Mouse (Mus musculus) v-Abl transformed pro-B cells (cell line): ENCODE results near the gene Armc2.

Source experiments
- in situ Hi-C, 2 experiments: fragments of 400-800 bp; cut with MboI; formaldehyde crosslinking; loops; one replicate each; pipeline ENCODE4 v1.15.1; 2025; ENCODE audit not compliant: unreplicated experiment in 2 of 2

Gene Armc2

DNA sequence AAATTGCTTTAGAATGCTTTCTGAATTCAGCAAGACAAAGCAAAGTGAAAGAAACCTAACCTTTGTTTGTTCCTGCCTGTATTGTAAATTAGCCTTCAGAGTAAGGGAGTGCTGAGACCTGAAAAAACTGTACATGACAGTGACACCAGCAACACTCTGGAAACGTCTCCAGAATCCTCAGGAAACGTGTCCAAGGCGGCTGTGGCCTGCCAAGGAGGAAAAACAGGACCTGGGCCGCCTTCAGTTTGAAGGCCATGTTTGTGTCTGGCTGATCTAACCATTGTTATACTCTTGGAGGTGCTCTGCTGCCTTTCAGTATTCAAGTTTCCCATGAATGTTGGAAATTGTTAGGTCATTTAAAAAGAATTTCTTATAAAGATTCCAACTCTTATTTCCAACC is 138.0 kb downstream of the Armc2 start:
- in situ Hi-C loops: loop anchor here in 1 of 2 experiments (10.0 kb wide), 1 partner anchor 65 kb away; no protein-coding TSS in a partner anchor

DNA sequence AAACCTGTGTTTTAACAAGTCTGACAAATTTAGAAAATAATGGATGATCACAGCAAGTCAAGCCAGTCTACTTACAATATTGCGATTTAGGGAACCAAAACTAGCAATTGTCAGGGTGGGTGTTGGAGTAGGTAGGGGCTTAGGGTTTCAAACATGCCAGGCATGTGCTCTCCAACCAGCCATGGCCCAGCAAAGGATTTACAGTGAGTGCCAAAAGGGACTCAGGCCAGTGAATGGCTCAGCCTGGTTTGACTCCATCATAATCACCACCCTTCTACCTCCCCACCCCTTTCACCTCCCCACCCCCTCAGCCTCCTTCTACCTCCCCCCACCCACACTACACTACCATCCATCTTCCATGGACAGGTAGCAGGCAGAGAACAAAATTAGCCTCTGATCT is 138.6 kb downstream of the Armc2 start:
- in situ Hi-C loops: loop anchor here in 1 of 2 experiments (10.0 kb wide), 1 partner anchor 65 kb away; no protein-coding TSS in a partner anchor

DNA sequence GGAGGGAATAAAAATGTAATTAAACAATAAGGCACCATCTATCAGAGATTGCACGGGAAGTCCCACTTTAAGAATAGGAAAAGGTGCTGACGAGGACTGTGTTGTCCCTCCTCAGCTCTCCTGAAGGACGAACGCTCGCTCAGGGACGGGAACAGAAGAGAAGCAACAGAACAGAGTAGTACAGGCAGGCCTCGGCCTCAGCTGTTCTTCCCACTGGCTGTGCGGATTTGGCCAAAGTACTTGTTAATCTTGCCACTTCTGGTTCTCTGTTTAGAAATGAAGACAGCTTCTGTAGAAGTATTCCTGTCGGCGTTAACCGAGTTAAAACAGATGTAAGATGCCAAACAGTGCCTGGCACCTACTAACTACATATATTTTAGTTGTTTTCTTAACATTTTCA is 139.9 kb downstream of the Armc2 start:
- in situ Hi-C loops: no loop called here

DNA sequence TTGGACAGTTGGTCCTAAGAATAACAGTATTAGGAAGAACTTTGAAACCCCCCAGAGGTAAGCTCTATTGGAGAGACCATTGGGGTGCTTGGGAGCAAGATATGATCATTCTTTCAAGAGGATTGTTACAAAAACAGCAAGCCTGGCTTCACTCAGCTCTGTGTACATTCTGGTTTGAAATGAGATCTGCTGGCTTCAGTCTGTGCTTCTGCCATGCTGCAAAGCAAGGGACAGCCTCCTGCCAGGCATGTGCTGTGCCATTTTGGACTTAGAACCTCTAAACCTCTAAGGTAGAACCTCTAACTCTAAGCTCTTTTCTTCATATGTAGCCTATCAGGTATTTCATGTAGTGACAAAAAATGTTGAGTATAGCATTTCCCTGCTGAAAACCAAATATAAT is 142.6 kb downstream of the Armc2 start:
- in situ Hi-C loops: no loop called here

DNA sequence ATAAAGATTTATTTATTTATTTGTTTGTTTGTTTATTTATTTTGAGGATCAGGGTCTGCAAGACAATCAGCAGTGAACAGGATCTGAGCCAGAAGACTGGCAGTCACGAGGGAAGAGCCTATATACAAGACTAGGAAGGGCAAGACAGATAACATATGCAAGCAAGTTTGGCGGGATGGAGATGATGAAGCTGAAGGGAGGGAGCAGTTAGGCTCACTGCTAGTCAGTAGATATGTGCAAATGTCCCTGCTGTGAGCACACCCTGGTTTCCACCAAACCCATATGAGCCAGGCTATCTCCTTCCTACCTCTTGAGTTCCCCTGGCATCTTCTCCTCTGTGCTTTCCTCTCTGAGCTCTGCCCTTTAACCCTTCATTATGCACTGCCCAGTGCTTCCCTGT is 146.7 kb downstream of the Armc2 start:
- in situ Hi-C loops: no loop called here

DNA sequence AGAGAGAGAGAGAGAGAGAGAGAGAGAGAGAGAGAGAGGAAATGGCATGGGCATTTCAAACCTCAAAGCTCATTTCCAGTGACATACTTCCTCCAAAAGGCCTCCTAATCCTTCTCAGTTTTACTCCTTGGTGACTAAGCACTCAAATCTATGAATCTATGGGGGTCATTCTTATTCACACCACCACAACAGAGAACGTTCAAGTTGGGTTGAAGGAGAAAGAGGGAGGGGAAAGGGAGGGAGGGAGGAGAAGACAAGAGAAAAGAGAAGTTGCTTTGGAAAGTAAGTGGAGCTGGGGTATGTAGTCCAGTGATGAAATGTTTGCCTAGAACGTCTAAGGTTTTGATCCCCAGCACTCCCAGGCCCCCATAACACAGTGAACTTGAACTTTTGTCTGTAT is 148.1 kb downstream of the Armc2 start:
- in situ Hi-C loops: no loop called here

DNA sequence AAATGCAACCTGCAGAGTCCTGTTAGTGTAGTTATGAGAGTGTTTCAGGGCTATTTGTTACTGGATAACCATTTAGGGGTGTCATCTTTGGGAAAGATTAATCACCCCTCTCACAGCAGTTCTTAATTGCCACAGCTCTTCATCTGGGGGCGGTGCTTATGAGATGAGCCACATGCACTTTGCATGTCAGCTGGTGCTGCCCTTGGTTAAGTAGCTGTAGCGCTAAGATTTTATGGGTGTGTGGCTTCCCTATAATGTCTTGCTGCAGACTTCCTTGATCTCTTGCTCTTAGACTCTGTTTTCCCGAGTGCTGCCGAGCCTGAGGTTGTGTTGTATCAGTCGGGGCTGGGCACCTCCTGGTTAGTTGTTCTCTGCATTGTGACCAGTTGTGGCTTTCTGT is 150.3 kb downstream of the Armc2 start:
- in situ Hi-C loops: no loop called here

DNA sequence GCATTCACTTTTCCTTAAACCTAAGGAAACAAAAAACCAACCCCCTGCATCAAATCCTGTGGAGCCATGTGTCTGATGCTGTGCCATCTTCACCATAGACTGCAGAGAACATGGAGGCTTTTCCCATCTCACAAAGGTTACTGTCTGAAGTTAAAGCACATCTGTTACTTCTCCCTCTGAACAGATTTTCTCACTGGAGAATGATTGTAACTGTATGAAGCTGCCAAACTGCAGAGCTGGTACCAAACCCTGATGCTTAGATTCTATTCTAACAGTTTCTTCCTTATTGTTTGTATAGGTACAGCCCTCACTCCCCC is 151.4 kb downstream of the Armc2 start:
- in situ Hi-C loops: no loop called here

DNA sequence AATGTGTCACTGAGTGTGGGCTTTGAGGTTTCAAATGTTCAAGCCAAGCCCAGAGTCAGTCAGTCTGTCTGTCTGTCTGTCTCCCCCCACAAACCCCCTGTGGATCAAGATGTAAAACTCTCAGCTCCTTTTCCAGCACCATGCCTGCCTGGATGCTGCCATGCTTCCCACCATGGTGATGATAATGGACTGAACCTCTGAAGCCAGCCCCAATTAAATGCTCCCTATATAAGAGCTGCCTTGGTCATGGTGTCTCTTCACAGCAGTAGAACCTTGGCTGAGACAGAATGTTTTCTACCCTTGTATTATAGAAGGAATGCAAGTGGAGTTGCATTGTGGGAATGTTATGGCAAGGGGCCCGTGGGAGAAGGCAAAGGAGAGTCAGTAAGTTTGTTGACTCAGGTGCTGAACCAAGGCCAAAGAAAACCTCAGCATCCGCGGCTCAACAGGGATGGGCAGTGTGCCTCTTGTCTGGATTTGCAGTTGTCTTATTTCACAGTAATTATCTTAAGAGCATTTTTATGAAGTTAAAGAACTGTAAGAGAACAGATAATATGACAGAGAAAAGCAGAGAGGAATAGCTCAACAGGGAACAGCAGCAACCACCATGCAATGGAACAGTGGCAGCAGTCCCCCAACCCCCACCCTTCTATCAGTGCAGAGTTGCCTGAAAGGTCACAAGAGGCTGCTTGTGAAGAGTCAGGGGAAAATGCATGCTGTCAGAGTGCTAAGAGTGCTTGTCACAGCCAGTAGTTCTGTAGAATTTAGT is 152.0 kb downstream of the Armc2 start:
- in situ Hi-C loops: no loop called here
